Mouse (Mus musculus): ENCODE data around the gene Rcbtb2. TPM values are rescaled to one million over a fixed set of nuclear protein-coding genes. Genes with fewer than 3 reads are reported as not detected.

Rcbtb2 gene
- polyA plus RNA-seq, 1 experiment: 11.8 TPM

GRCm38 (mm10) chr14:73199058-73199457, 76.2 kb downstream of the Rcbtb2 start:
- Histone ChIP-seq H3K4me3 (no peak overlapping the region), H3K36me3 (ENCODE audit: control insufficient read depth, insufficient read depth) (peaks cover 38% of the 10 kb centered on the region), H3K27me3 (ENCODE audit: control insufficient read depth, insufficient read depth, insufficient read length) (no peaks in the 10 kb centered on the region), H3K4me2 (ENCODE audit: low read depth) (no peak overlapping the region), H3ac (ENCODE audit: control insufficient read depth, insufficient read length) (no peak overlapping the region), H3K79me2 (ENCODE audit: control insufficient read depth, insufficient read depth) (no peaks in the 10 kb centered on the region)
- TF ChIP-seq REST (IDR thresholded peaks at IDR 0.05; ENCODE audit: insufficient read depth, insufficient read length): no peak

- Histone ChIP-seq H3ac (ENCODE audit: control insufficient read depth, insufficient read length) (no peak overlapping the region), H3K36me3 (ENCODE audit: control insufficient read depth, insufficient read depth) (peaks cover 28% of the 10 kb centered on the region), H3K4me3 (no peak overlapping the region), H3K4me2 (ENCODE audit: low read depth) (no peak overlapping the region), H3K27me3 (ENCODE audit: control insufficient read depth, insufficient read depth, insufficient read length) (no peaks in the 10 kb centered on the region), H3K79me2 (ENCODE audit: control insufficient read depth, insufficient read depth) (no peaks in the 10 kb centered on the region)
- TF ChIP-seq MYOD1 (IDR thresholded peaks at IDR 0.05; ENCODE audit: control insufficient read depth in 1 of 3, insufficient read length in 2 of 3, low read depth in 2 of 3) (no peak), POLR2A (IDR thresholded peaks at IDR 0.05; ENCODE audit: insufficient read length, low read depth) (no peak), MYOG (IDR thresholded peaks at IDR 0.05; ENCODE audit: control insufficient read depth in 1 of 3, insufficient read depth in 1 of 3, insufficient read length in 2 of 3, low read depth in 2 of 3) (no peak), POLR2AphosphoS2 (IDR thresholded peaks at IDR 0.05; ENCODE audit: insufficient read length, low read depth) (no peak)
Measured at GRCm38 (mm10) chr14:73201447-73201846, 78.6 kb downstream of the Rcbtb2 start.

GRCm38 (mm10) chr14:73204016-73204415, 81.2 kb downstream of the Rcbtb2 start:
- Histone ChIP-seq H3K4me2 (ENCODE audit: low read depth) (no peak overlapping the region), H3K27me3 (ENCODE audit: control insufficient read depth, insufficient read depth, insufficient read length) (no peaks in the 10 kb centered on the region)
- no peak for TF ChIP-seq TCF3 (IDR thresholded peaks at IDR 0.05; ENCODE audit: insufficient read length, low read depth)
- TF ChIP-seq USF1 (IDR thresholded peaks at IDR 0.05; ENCODE audit: low read depth): no peak
- TF ChIP-seq E2F4 (IDR thresholded peaks at IDR 0.05; ENCODE audit: insufficient read depth): no peak
- no peak for TF ChIP-seq POLR2A (IDR thresholded peaks at IDR 0.05; ENCODE audit: insufficient read length, low read depth)
- no peak for TF ChIP-seq MYOG (IDR thresholded peaks at IDR 0.05; ENCODE audit: control insufficient read depth in 1 of 3, insufficient read depth in 1 of 3, insufficient read length in 2 of 3, low read depth in 2 of 3)

GRCm38 (mm10) chr14:73209262-73209661, 86.4 kb downstream of the Rcbtb2 start:
- no peak for TF ChIP-seq USF1 (IDR thresholded peaks at IDR 0.05; ENCODE audit: low read depth)
- no peak for TF ChIP-seq POLR2AphosphoS2 (IDR thresholded peaks at IDR 0.05; ENCODE audit: insufficient read length, low read depth)
- TF ChIP-seq MYOD1 (IDR thresholded peaks at IDR 0.05; ENCODE audit: control insufficient read depth in 1 of 3, insufficient read length in 2 of 3, low read depth in 2 of 3): no peak
- no peak for TF ChIP-seq TCF3 (IDR thresholded peaks at IDR 0.05; ENCODE audit: insufficient read length, low read depth)

More at GRCm38 (mm10) chr14:73204016-73204415, 81.2 kb downstream of the Rcbtb2 start:
- Histone ChIP-seq H3K36me3 (ENCODE audit: control insufficient read depth, insufficient read depth) (peaks cover 17% of the 10 kb centered on the region), H3ac (ENCODE audit: control insufficient read depth, insufficient read length) (no peak overlapping the region), H3K4me3 (no peak overlapping the region), H3K79me2 (ENCODE audit: control insufficient read depth, insufficient read depth) (no peaks in the 10 kb centered on the region)

GRCm38 (mm10) chr14:73210196-73210595, 87.4 kb downstream of the Rcbtb2 start:
- H3ac ChIP-seq (ENCODE audit: control insufficient read depth, insufficient read length): no peak overlapping the region
- TF ChIP-seq POLR2A (IDR thresholded peaks at IDR 0.05; ENCODE audit: insufficient read length, low read depth) (no peak), MAX (IDR thresholded peaks at IDR 0.05; ENCODE audit: low read depth) (no peak), TCF3 (IDR thresholded peaks at IDR 0.05; ENCODE audit: insufficient read length, low read depth) (no peak), SRF (IDR thresholded peaks at IDR 0.05; ENCODE audit: control insufficient read depth, insufficient read length, low read depth) (no peak), TCF12 (IDR thresholded peaks at IDR 0.05; ENCODE audit: insufficient read depth, poor library complexity, severe bottlenecking) (no peak), USF1 (IDR thresholded peaks at IDR 0.05; ENCODE audit: low read depth) (no peak)

More at GRCm38 (mm10) chr14:73209262-73209661, 86.4 kb downstream of the Rcbtb2 start:
- H3K36me3 ChIP-seq (ENCODE audit: control insufficient read depth, insufficient read depth): peaks cover 19% of the 10 kb centered on the region
- no peak overlapping the region for H3K4me3 ChIP-seq
- H3K79me2 ChIP-seq (ENCODE audit: control insufficient read depth, insufficient read depth): no peaks in the 10 kb centered on the region
- no peaks in the 10 kb centered on the region for H3K27me3 ChIP-seq (ENCODE audit: control insufficient read depth, insufficient read depth, insufficient read length)
- no peak overlapping the region for H3ac ChIP-seq (ENCODE audit: control insufficient read depth, insufficient read length)
- H3K4me2 ChIP-seq (ENCODE audit: low read depth): no peak overlapping the region

GRCm38 (mm10) chr14:73211477-73211876, 88.6 kb downstream of the Rcbtb2 start:
- Histone ChIP-seq H3K36me3 (ENCODE audit: control insufficient read depth, insufficient read depth) (peaks cover 24% of the 10 kb centered on the region), H3K4me2 (ENCODE audit: low read depth) (no peak overlapping the region), H3K27me3 (ENCODE audit: control insufficient read depth, insufficient read depth, insufficient read length) (no peaks in the 10 kb centered on the region), H3ac (ENCODE audit: control insufficient read depth, insufficient read length) (no peak overlapping the region), H3K4me3 (no peak overlapping the region), H3K79me2 (ENCODE audit: control insufficient read depth, insufficient read depth) (no peaks in the 10 kb centered on the region)
- TF ChIP-seq MAX (IDR thresholded peaks at IDR 0.05; ENCODE audit: low read depth): no peak
- no peak for TF ChIP-seq REST (IDR thresholded peaks at IDR 0.05; ENCODE audit: insufficient read depth, insufficient read length)
- TF ChIP-seq POLR2A (IDR thresholded peaks at IDR 0.05; ENCODE audit: insufficient read length, low read depth): no peak

More at GRCm38 (mm10) chr14:73210196-73210595, 87.4 kb downstream of the Rcbtb2 start:
- peaks cover 21% of the 10 kb centered on the region for H3K36me3 ChIP-seq (ENCODE audit: control insufficient read depth, insufficient read depth)
- H3K27me3 ChIP-seq (ENCODE audit: control insufficient read depth, insufficient read depth, insufficient read length): no peaks in the 10 kb centered on the region
- no peaks in the 10 kb centered on the region for H3K79me2 ChIP-seq (ENCODE audit: control insufficient read depth, insufficient read depth)
- no peak overlapping the region for H3K4me3 ChIP-seq
- no peak overlapping the region for H3K4me2 ChIP-seq (ENCODE audit: low read depth)

Measured in myocyte (in vitro differentiated cells).